Mouse (Mus musculus) embryonic fibroblast, embryonic 13.5 days (primary cell): Measurements from ENCODE around the gene Gm10563. TPM values are rescaled to one million over a fixed set of nuclear protein-coding genes. Genes with fewer than 3 reads are reported as not detected.

ENCODE experiments used
- H3K27ac ChIP-seq: 2 replicates; pipeline ENCODE4 v1.5.1; 2012; ENCODE audit warnings: low read length, control low read depth, inconsistent platforms; ENCODE audit not compliant: insufficient read depth
- H3K4me1 ChIP-seq: 2 replicates; pipeline ENCODE4 v1.6.1; 2011; ENCODE audit warnings: low read length; ENCODE audit not compliant: control insufficient read depth, insufficient read depth
- H3K4me3 ChIP-seq: 2 replicates; pipeline ENCODE4 v1.5.1; 2011; ENCODE audit warnings: mild to moderate bottlenecking, control low read depth, low read length; ENCODE audit not compliant: insufficient read depth
- CTCF ChIP-seq: IDR thresholded peaks from 2 replicates; pipeline ENCODE4 v1.5.1; 2011; ENCODE audit warnings: mild to moderate bottlenecking, control low read depth, low read length, moderate library complexity, borderline replicate concordance; ENCODE audit not compliant: insufficient read depth
- POLR2A ChIP-seq: IDR thresholded peaks from 2 replicates; pipeline ENCODE4 v1.6.1; 2011; ENCODE audit warnings: low read depth, mild to moderate bottlenecking, control low read depth, low read length, moderate library complexity
- polyA plus RNA-seq: library from polyadenylated mRNA; stranded (reverse); fragments of >200 nt; gene quantifications from 2 replicates; pipeline ENCODE4 v1.2.4, GENCODE M21; 2011; ENCODE audit warnings: low read depth; ENCODE audit not compliant: missing spikeins, insufficient read length

Gene Gm10563
- polyA plus RNA-seq, 1 experiment: not detected

GRCm38 (mm10) chr4:155599901-155600825 lies 45.0 kb downstream of the Gm10563 start:
- H3K4me3 ChIP-seq: peak overlapping the region; percentile 54
- no peaks in the 10 kb centered on the region; the same call in none of the 2 replicates for H3K4me1 ChIP-seq
- no peak for TF ChIP-seq POLR2A
- no peak for TF ChIP-seq CTCF
- H3K27ac ChIP-seq: peak overlapping the region; percentile 72; the same call in 1 of the 2 replicates

GRCm38 (mm10) chr4:155598536-155598935 lies 46.7 kb downstream of the Gm10563 start:
- no peak overlapping the region for H3K27ac ChIP-seq
- no peak overlapping the region for H3K4me3 ChIP-seq
- no peak for TF ChIP-seq POLR2A
- TF ChIP-seq CTCF: no peak
- no peaks in the 10 kb centered on the region; the same call in none of the 2 replicates for H3K4me1 ChIP-seq

GRCm38 (mm10) chr4:155596606-155597005 lies 48.6 kb downstream of the Gm10563 start:
- H3K27ac ChIP-seq: no peak overlapping the region
- H3K4me1 ChIP-seq: no peaks in the 10 kb centered on the region

GRCm38 (mm10) chr4:155595777-155596176 lies 49.4 kb downstream of the Gm10563 start:
- TF ChIP-seq CTCF: no peak
- TF ChIP-seq POLR2A: no peak
- H3K4me3 ChIP-seq: no peak overlapping the region
- no peak overlapping the region for H3K27ac ChIP-seq
- no peaks in the 10 kb centered on the region for H3K4me1 ChIP-seq

More at GRCm38 (mm10) chr4:155596606-155597005, 48.6 kb downstream of the Gm10563 start:
- no peak overlapping the region for H3K4me3 ChIP-seq
- TF ChIP-seq CTCF (no peak), POLR2A (no peak)

- no peaks in the 10 kb centered on the region for H3K4me1 ChIP-seq
- no peak overlapping the region for H3K27ac ChIP-seq
- H3K4me3 ChIP-seq: no peak overlapping the region
These were observed 51.4 kb downstream of the Gm10563 start for GRCm38 (mm10) chr4:155593780-155594179.

GRCm38 (mm10) chr4:155591012-155591719 lies 54.0 kb downstream of the Gm10563 start:
- TF ChIP-seq CTCF (no peak), POLR2A (no peak)
- no peak overlapping the region for H3K27ac ChIP-seq
- no peaks in the 10 kb centered on the region for H3K4me1 ChIP-seq
- H3K4me3 ChIP-seq: no peak overlapping the region

More at GRCm38 (mm10) chr4:155593780-155594179, 51.4 kb downstream of the Gm10563 start:
- TF ChIP-seq CTCF: no peak
- TF ChIP-seq POLR2A: no peak

GRCm38 (mm10) chr4:155589356-155589755 lies 55.9 kb downstream of the Gm10563 start:
- TF ChIP-seq POLR2A: no peak
- TF ChIP-seq CTCF: no peak
- Histone ChIP-seq H3K4me3 (no peak overlapping the region), H3K4me1 (no peaks in the 10 kb centered on the region)

GRCm38 (mm10) chr4:155582279-155582905 lies 62.8 kb downstream of the Gm10563 start:
- Histone ChIP-seq H3K4me3 (0 out of 2 replicates have a peak overlapping the region, but pooled peaks have one; percentile 5), H3K27ac (peak overlapping the region; percentile 62), H3K4me1 (peaks cover 6% of the 10 kb centered on the region)
- no peak for TF ChIP-seq POLR2A
- TF ChIP-seq CTCF: no peak

More at GRCm38 (mm10) chr4:155589356-155589755, 55.9 kb downstream of the Gm10563 start:
- no peak overlapping the region for H3K27ac ChIP-seq

- no peak overlapping the region for H3K27ac ChIP-seq
- no peak for TF ChIP-seq POLR2A
- TF ChIP-seq CTCF: 0 out of 2 replicates have a peak, but pooled peaks have one; percentile 28
These were observed 64.8 kb downstream of the Gm10563 start for GRCm38 (mm10) chr4:155580420-155580819.

GRCm38 (mm10) chr4:155578336-155579125 lies 66.7 kb downstream of the Gm10563 start:
- H3K4me1 ChIP-seq: peaks cover 6% of the 10 kb centered on the region
- no peak overlapping the region for H3K27ac ChIP-seq
- no peak overlapping the region for H3K4me3 ChIP-seq
- no peak for TF ChIP-seq CTCF
- no peak for TF ChIP-seq POLR2A

More at GRCm38 (mm10) chr4:155580420-155580819, 64.8 kb downstream of the Gm10563 start:
- H3K4me1 ChIP-seq: peaks cover 6% of the 10 kb centered on the region
- H3K4me3 ChIP-seq: no peak overlapping the region
